Mouse (Mus musculus) forebrain, embryonic 11.5 days (tissue): Measurements from ENCODE around the gene Hsbp1. TPM values are rescaled to one million over a fixed set of nuclear protein-coding genes. Genes with fewer than 3 reads are reported as not detected.
"Not testable (repeated sequence)": the region's sequence is repeated elsewhere in the genome, so short reads cannot be mapped to it uniquely, and the experiment has no call there.

Experiments used
- ATAC-seq: fragments of 200-750 bp; cut with Nextera tagmentation; replicated peaks from 2 replicates; pipeline ENCODE4 v1.8.0; 2017; ENCODE audit warnings: moderate TSS enrichment; ENCODE audit not compliant: low FRiP score
- DNase-seq: peaks from one replicate; pipeline ENCODE4 v3.0.0-alpha.2; 2017; ENCODE audit warnings: low spot score
- H3K27ac ChIP-seq: fragments of 300-500 bp; sonication (generic); 2 replicates; pipeline ENCODE4 v1.5.1; 2014; ENCODE audit warnings: low read depth, low read length
- H3K27me3 ChIP-seq: fragments of 300-500 bp; sonication (generic); 2 replicates; pipeline ENCODE4 v1.6.1; 2014; ENCODE audit warnings: mild to moderate bottlenecking, low read length, mixed read lengths; ENCODE audit not compliant: control insufficient read depth, insufficient read depth
- H3K36me3 ChIP-seq: fragments of 300-500 bp; sonication (generic); 2 replicates; pipeline ENCODE4 v1.6.1; 2014; ENCODE audit warnings: mild to moderate bottlenecking, low read length, moderate library complexity, mixed read lengths; ENCODE audit not compliant: control insufficient read depth, insufficient read depth
- H3K4me1 ChIP-seq: fragments of 300-500 bp; sonication (generic); replicated peaks from 2 replicates; pipeline ENCODE4 v1.6.1; 2014; ENCODE audit warnings: low read length, mixed read lengths; ENCODE audit not compliant: control insufficient read depth, insufficient read depth
- H3K4me2 ChIP-seq: fragments of 300-500 bp; sonication (generic); 2 replicates; pipeline ENCODE4 v1.6.1; 2014; ENCODE audit warnings: low read depth, mild to moderate bottlenecking, low read length, moderate library complexity, mixed read lengths; ENCODE audit not compliant: severe bottlenecking
- H3K4me3 ChIP-seq: fragments of 300-500 bp; sonication (generic); 2 replicates; pipeline ENCODE4 v1.5.1; 2014; ENCODE audit warnings: low read depth, low read length
- H3K9ac ChIP-seq: fragments of 300-500 bp; sonication (generic); 2 replicates; pipeline ENCODE4 v1.6.1; 2014; ENCODE audit warnings: low read length
- H3K9me3 ChIP-seq: fragments of 300-500 bp; sonication (generic); 2 replicates; pipeline ENCODE4 v1.6.1; 2016; ENCODE audit warnings: low read length, mixed read lengths; ENCODE audit not compliant: control insufficient read depth
- WGBS: fragments of 180-500 bp; shearing (Covaris S2); extraction: QIAGEN DNeasy Blood & Tissue Kit; methylation state at CpG from one replicate; pipeline ENCODE4 v1.1.7; 2014; 5-methylcytosine and 5-hydroxymethylcytosine counted together
- polyA plus RNA-seq: library from polyadenylated mRNA; unstranded; fragments of >200 nt; fragmentation: Nextera tagmentation; extraction: Ambion mirVana; gene quantifications from 2 replicates; pipeline ENCODE4 v1.2.1, GENCODE M21; 2014

Hsbp1 gene
- polyA plus RNA-seq = 301 and 310 TPM in 2 replicates

GRCm38 (mm10) chr8:119344190-119344856 lies at the start of gene Hsbp1:
Gene Hsbp1 (plus strand): TSS chr8:119344488.
- H3K27me3 ChIP-seq = no peaks in the 10 kb centered on the region
- H3K4me3 ChIP-seq = peak within 1 kb of the TSS; percentile 95
- 0 out of 2 replicates have a peak within 1 kb of the TSS, but pooled peaks have one; percentile 31 for H3K27ac ChIP-seq
- peaks cover 4% of the 10 kb centered on the region; the same call in 1 of the 2 replicates for H3K4me1 ChIP-seq
- peak within 1 kb of the TSS; percentile 91 for H3K9ac ChIP-seq
- DNase-seq (peak; percentile 98), ATAC-seq (peak; percentile 97)
- WGBS = 3% methylated on average over 52 of the region's 52 CpGs
- H3K36me3 ChIP-seq = peaks cover 2% of the 10 kb centered on the region; the same call in 1 of the 2 replicates
- H3K9me3 ChIP-seq = peaks cover 4% of the 10 kb centered on the region; the same call in 1 of the 2 replicates
- H3K4me2 ChIP-seq = peak within 1 kb of the TSS; percentile 68

GRCm38 (mm10) chr8:119295477-119295876 lies 48.8 kb upstream of the Hsbp1 start:
- no peak overlapping the region for H3K4me3 ChIP-seq
- DNase-seq (no peak), ATAC-seq (no peak)
- H3K27ac ChIP-seq = no peak overlapping the region
- H3K9me3 ChIP-seq = no peaks in the 10 kb centered on the region
- 87% methylated on average over 13 of the region's 13 CpGs for WGBS
- H3K4me2 ChIP-seq = no peak overlapping the region
- H3K9ac ChIP-seq = no peak overlapping the region
- H3K27me3 ChIP-seq = no peaks in the 10 kb centered on the region
- H3K4me1 ChIP-seq = no peaks in the 10 kb centered on the region
- H3K36me3 ChIP-seq = no peaks in the 10 kb centered on the region

DNA sequence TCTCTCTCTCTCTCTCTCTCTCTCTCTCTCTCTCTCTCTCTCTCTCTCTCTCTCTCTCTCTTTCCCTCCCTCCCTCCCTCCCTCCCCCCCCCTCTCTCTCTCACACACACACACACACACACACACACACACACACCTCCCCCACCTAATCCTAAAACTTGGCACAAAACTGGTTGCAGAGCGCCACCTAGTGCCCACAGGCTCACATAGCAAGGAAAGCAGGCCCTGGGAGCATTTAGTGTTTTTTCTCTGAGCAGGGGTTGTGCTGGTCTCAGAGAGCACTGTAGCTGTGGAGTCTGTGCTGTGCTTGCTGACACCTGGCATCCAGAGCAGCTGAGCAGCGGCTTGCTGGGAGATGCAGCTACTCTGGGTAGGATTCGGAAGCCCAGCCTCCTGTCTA lies 46.5 kb upstream of the Hsbp1 start:
- H3K27me3 ChIP-seq, H3K4me1 ChIP-seq, H3K36me3 ChIP-seq, H3K9ac ChIP-seq, H3K9me3 ChIP-seq, ATAC-seq, H3K4me3 ChIP-seq, H3K4me2 ChIP-seq, H3K27ac ChIP-seq: not testable (repeated sequence)
- 33% methylated on average over 3 of the region's 3 CpGs for WGBS
- DNase-seq = peak; percentile 68

DNA sequence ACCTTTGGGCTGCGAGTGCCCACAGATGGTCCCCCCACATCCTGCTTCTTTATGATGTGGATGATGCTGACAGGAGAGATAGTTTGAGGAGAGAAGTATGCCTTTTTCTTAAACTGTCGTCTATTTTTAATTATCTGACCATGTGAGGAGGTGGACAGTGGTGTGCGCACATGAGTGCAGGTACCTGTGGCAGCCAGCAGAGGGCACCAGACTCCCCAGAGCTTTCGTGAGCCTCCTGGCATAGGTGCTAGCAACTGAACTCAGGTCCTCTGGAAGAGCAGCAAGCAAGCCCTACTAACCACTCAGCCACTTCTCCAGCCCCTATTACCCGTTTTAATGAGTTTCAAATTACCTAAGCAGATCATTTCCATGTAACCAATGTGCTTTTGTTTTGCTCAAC lies 44.0 kb upstream of the Hsbp1 start:
- no peak overlapping the region for H3K27ac ChIP-seq
- no peak overlapping the region for H3K4me2 ChIP-seq
- no peaks in the 10 kb centered on the region for H3K4me1 ChIP-seq
- no peak for ATAC-seq
- no peak for DNase-seq
- 85% methylated on average over 5 of the region's 5 CpGs for WGBS
- no peaks in the 10 kb centered on the region for H3K27me3 ChIP-seq
- H3K4me3 ChIP-seq = no peak overlapping the region
- no peaks in the 10 kb centered on the region for H3K9me3 ChIP-seq
- H3K9ac ChIP-seq = no peak overlapping the region
- H3K36me3 ChIP-seq = no peaks in the 10 kb centered on the region

DNA sequence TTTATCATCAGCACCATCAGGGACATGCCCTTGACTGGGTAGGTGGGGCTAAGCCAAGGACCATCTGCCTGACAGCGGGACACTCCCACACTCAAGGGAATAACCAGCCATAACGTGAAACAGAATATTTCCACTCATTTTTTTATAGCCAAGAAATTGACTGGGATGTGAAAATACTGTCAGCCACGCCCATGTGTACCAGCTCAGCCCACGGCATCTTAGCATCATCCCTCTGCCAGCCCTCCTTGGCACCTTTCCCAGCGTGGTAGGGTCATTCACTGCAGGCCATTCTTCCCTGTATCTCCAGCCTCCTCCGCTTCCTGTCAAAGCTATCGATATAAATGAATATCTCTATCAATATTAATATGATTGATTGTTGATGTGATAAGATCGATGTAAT lies 40.1 kb upstream of the Hsbp1 start:
- no peak for ATAC-seq
- no peak overlapping the region for H3K4me3 ChIP-seq
- WGBS = 85% methylated on average over 8 of the region's 8 CpGs
- no peaks in the 10 kb centered on the region for H3K27me3 ChIP-seq
- no peak overlapping the region for H3K27ac ChIP-seq
- DNase-seq = no peak
- H3K4me1 ChIP-seq = no peaks in the 10 kb centered on the region
- no peaks in the 10 kb centered on the region for H3K36me3 ChIP-seq
- H3K4me2 ChIP-seq = no peak overlapping the region
- H3K9me3 ChIP-seq = no peaks in the 10 kb centered on the region
- no peak overlapping the region for H3K9ac ChIP-seq

GRCm38 (mm10) chr8:119311412-119311811 lies 32.9 kb upstream of the Hsbp1 start:
- no peak for ATAC-seq
- Histone ChIP-seq H3K9me3 (no peaks in the 10 kb centered on the region), H3K4me2 (no peak overlapping the region), H3K9ac (no peak overlapping the region), H3K4me3 (no peak overlapping the region), H3K27me3 (no peaks in the 10 kb centered on the region), H3K36me3 (no peaks in the 10 kb centered on the region), H3K27ac (no peak overlapping the region), H3K4me1 (no peaks in the 10 kb centered on the region)
- 26% methylated on average over 3 of the region's 3 CpGs for WGBS
- no peak for DNase-seq

GRCm38 (mm10) chr8:119323215-119323614 lies 21.1 kb upstream of the Hsbp1 start:
- 75% methylated on average over 6 of the region's 6 CpGs for WGBS
- ATAC-seq (no peak), DNase-seq (no peak)
- Histone ChIP-seq H3K9ac (no peak overlapping the region), H3K4me2 (no peak overlapping the region), H3K4me3 (no peak overlapping the region), H3K27ac (no peak overlapping the region), H3K4me1 (no peaks in the 10 kb centered on the region), H3K9me3 (no peaks in the 10 kb centered on the region), H3K36me3 (no peaks in the 10 kb centered on the region), H3K27me3 (no peaks in the 10 kb centered on the region)

- Histone ChIP-seq H3K4me1 (no peaks in the 10 kb centered on the region), H3K4me2 (no peak overlapping the region), H3K9me3 (peaks cover 4% of the 10 kb centered on the region; the same call in 1 of the 2 replicates), H3K9ac (no peak overlapping the region), H3K27ac (no peak overlapping the region), H3K4me3 (no peak overlapping the region), H3K36me3 (no peaks in the 10 kb centered on the region), H3K27me3 (no peaks in the 10 kb centered on the region)
- ATAC-seq = no peak
- WGBS = 82% methylated on average over 4 of the region's 4 CpGs
- no peak for DNase-seq
Observed at GRCm38 (mm10) chr8:119339546-119339945, 4.7 kb upstream of the Hsbp1 start.

DNA sequence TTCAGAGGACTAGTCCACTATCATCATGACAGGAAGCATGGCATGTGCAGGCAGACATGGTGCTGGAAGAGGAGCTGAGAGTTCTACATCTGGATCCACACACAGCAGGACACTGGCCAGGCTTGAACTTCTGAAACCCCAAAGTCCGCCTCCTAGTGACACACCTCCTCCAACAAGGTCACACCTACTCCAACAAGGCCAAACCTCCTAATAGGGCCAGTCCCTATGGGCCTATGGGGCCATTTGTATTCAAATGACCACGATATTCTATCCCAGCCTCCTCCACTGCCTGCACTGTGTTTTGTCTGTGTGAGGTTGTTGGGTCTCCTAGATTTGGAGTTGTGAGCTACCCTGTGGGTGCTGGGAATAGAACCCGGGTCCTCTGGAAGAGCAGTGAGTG lies 682 bp upstream of the Hsbp1 start:
- ATAC-seq = peak; percentile 10; the same call in 1 of the 2 replicates
- H3K36me3 ChIP-seq = peaks cover 2% of the 10 kb centered on the region; the same call in 1 of the 2 replicates

More for the DNA sequence above, 682 bp upstream of the Hsbp1 start:
- H3K4me1 ChIP-seq = peaks cover 4% of the 10 kb centered on the region; the same call in 1 of the 2 replicates
- H3K27me3 ChIP-seq = no peaks in the 10 kb centered on the region
- WGBS = 86% methylated on average over 3 of the region's 3 CpGs
- H3K9me3 ChIP-seq = peaks cover 4% of the 10 kb centered on the region; the same call in 1 of the 2 replicates
- DNase-seq = no peak
- H3K9ac ChIP-seq = no peak overlapping the region
- no peak overlapping the region for H3K27ac ChIP-seq
- peak overlapping the region; percentile 68; the same call in 1 of the 2 replicates for H3K4me2 ChIP-seq
- H3K4me3 ChIP-seq = peak overlapping the region; percentile 95; the same call in 1 of the 2 replicates
